Mouse (Mus musculus): ENCODE data around the gene Slc38a3.

GRCm38 (mm10) chr9:107696106-107696479 lies 26.8 kb upstream of the Slc38a3 start:
- no peak for TF ChIP-seq CTCF (IDR thresholded peaks at IDR 0.05; ENCODE audit: extremely low read depth, insufficient read depth, insufficient read length, insufficient replicate concordance)
- TF ChIP-seq POLR2A (IDR thresholded peaks at IDR 0.05; ENCODE audit: low read depth, low read length) = no peak

All from spleen, adult 2 months (tissue).